Mouse (Mus musculus): ENCODE measurements at regions not wholly inside any gene's neighbourhood (a gene's known extent, or its start where the extent isn't known, plus 50 kb on each side); places are given as distances from the start of the nearest gene placed in this dataset.

- Histone ChIP-seq H3K27me3 (replicated peaks) (no peaks in the 10 kb centered on the region), H3K79me2 (replicated peaks; ENCODE audit: control insufficient read depth, extremely low read depth, insufficient read depth, poor library complexity, severe bottlenecking) (no peaks in the 10 kb centered on the region), H3K9ac (ENCODE audit: insufficient read depth, low read depth) (no peak overlapping the region), H3K36me3 (replicated peaks in 1 of 2; ENCODE audit: control insufficient read depth in 1 of 2, insufficient read depth in 1 of 2, low read length in 1 of 2) (no peaks in the 10 kb centered on the region), H3K4me2 (ENCODE audit: insufficient read depth, low read depth, poor library complexity, severe bottlenecking) (no peak overlapping the region), H3K4me1 (ENCODE audit: control insufficient read depth in 1 of 2, insufficient read depth in 2 of 2) (peaks cover 0 to 10% of the 10 kb centered on the region in 2 experiments; a peak in 2 of 4 replicates), H3K27ac (ENCODE audit: insufficient read depth, low read depth) (no peak overlapping the region), H3K4me3 (replicated peaks in 1 of 3; ENCODE audit: low read depth in 2 of 3, low read length in 2 of 3, poor library complexity in 1 of 3) (no peak overlapping the region), H3K9me3 (replicated peaks; ENCODE audit: low read length) (no peaks in the 10 kb centered on the region)
- dilution Hi-C loops (cut with MboI; ENCODE audit: extremely low pct_ligation_motif_present, extremely low pct_unique_long_range_greater_than_20kb, low sequenced_read_pairs), result no loop called here
- in situ Hi-C loops (cut with MboI; ENCODE audit: low pct_ligation_motif_present, low pct_unique_long_range_greater_than_20kb, low sequenced_read_pairs), result no loop called here
- TF ChIP-seq MAZ (IDR thresholded peaks at IDR 0.05; ENCODE audit: low read depth, low read length), result no peak
- DNase-seq (ENCODE audit: extremely low read depth), result no peak
These were observed 75.3 kb downstream of the Olfr267 start for GRCm38 (mm10) chr4:58712166-58712565.

- H3K4me1 ChIP-seq (ENCODE audit: control insufficient read depth in 1 of 2, insufficient read depth in 2 of 2), result no peaks in the 10 kb centered on the region
- H3K4me2 ChIP-seq (ENCODE audit: insufficient read depth, low read depth, poor library complexity, severe bottlenecking), result no peak overlapping the region
- no peak overlapping the region for H3K9ac ChIP-seq (ENCODE audit: insufficient read depth, low read depth)
- no peaks in the 10 kb centered on the region for H3K36me3 ChIP-seq (replicated peaks in 1 of 2; ENCODE audit: control insufficient read depth in 1 of 2, insufficient read depth in 1 of 2, low read length in 1 of 2)
- no peak for DNase-seq (ENCODE audit: extremely low read depth)
- H3K79me2 ChIP-seq (replicated peaks; ENCODE audit: control insufficient read depth, extremely low read depth, insufficient read depth, poor library complexity, severe bottlenecking), result no peaks in the 10 kb centered on the region
- TF ChIP-seq NELFE (IDR thresholded peaks at IDR 0.05; ENCODE audit: low read depth, low read length) (no peak), E2F4 (IDR thresholded peaks at IDR 0.05; ENCODE audit: insufficient replicate concordance, low read depth, low read length) (no peak), POLR2AphosphoS2 (IDR thresholded peaks at IDR 0.05; ENCODE audit: low read depth, low read length) (no peak), ZC3H11A (IDR thresholded peaks at IDR 0.05; ENCODE audit: low read depth, low read length) (no peak), NRF1 (IDR thresholded peaks at IDR 0.05; ENCODE audit: low read depth, low read length) (no peak), EP300 (IDR thresholded peaks at IDR 0.05; ENCODE audit: low read length) (no peak), ETS1 (conservative IDR thresholded peaks at IDR 0.05; ENCODE audit: low read depth, low read length) (no peak), CHD1 (IDR thresholded peaks at IDR 0.05; ENCODE audit: low read depth, low read length) (no peak), ZMIZ1 (IDR thresholded peaks at IDR 0.05; ENCODE audit: low read depth, low read length) (no peak), RAD21 (IDR thresholded peaks at IDR 0.05; ENCODE audit: low read depth, low read length) (no peak), USF2 (conservative IDR thresholded peaks at IDR 0.05; ENCODE audit: low read depth, low read length) (no peak), CHD2 (IDR thresholded peaks at IDR 0.05; ENCODE audit: low read length) (no peak), IRF4 (IDR thresholded peaks at IDR 0.05; ENCODE audit: low read depth, low read length) (no peak), MXI1 (IDR thresholded peaks at IDR 0.05; ENCODE audit: low read depth, low read length) (no peak), TCF12 (IDR thresholded peaks at IDR 0.05; ENCODE audit: low read depth, low read length) (no peak), MAX (IDR thresholded peaks at IDR 0.05; ENCODE audit: low read length) (no peak), RCOR1 (conservative IDR thresholded peaks at IDR 0.05; ENCODE audit: low read depth, low read length) (no peak), JUN (IDR thresholded peaks at IDR 0.05; ENCODE audit: insufficient read depth, low read depth, low read length) (no peak), ZNF384 (IDR thresholded peaks at IDR 0.05; ENCODE audit: low read depth, low read length) (no peak), GABPA (IDR thresholded peaks at IDR 0.05; ENCODE audit: insufficient replicate concordance, low read depth, low read length) (no peak)
- dilution Hi-C loops (cut with MboI; ENCODE audit: extremely low pct_ligation_motif_present, extremely low pct_unique_long_range_greater_than_20kb, low sequenced_read_pairs), result no loop called here
- no peak overlapping the region for H3K4me3 ChIP-seq (replicated peaks in 1 of 3; ENCODE audit: low read depth in 2 of 3, low read length in 2 of 3, poor library complexity in 1 of 3)
- no peaks in the 10 kb centered on the region for H3K27me3 ChIP-seq (replicated peaks)
- in situ Hi-C loops (cut with MboI; ENCODE audit: low pct_ligation_motif_present, low pct_unique_long_range_greater_than_20kb, low sequenced_read_pairs), result no loop called here
- no peaks in the 10 kb centered on the region for H3K9me3 ChIP-seq (replicated peaks; ENCODE audit: low read length)
- H3K27ac ChIP-seq (ENCODE audit: insufficient read depth, low read depth), result no peak overlapping the region
These were observed 88.2 kb downstream of the Olfr267 start for GRCm38 (mm10) chr4:58699236-58699798.
